Mouse (Mus musculus) heart, embryonic 12.5 days (tissue): ENCODE data around the gene Rps26. TPM values are rescaled to one million over a fixed set of nuclear protein-coding genes. Genes with fewer than 3 reads are reported as not detected.
A peak's percentile ranks its signal among the peaks of the same experiment; 100 is the strongest.
"Not testable (repeated sequence)": the region's sequence is repeated elsewhere in the genome, so short reads cannot be mapped to it uniquely, and the experiment has no call there.

Source experiments
- ATAC-seq: fragments of 200-750 bp; cut with Nextera tagmentation; 2 replicates; pipeline ENCODE4 v1.8.0; 2017; ENCODE audit warnings: moderate TSS enrichment, moderate library complexity; ENCODE audit not compliant: insufficient number of reproducible peaks, low FRiP score
- H3K27ac ChIP-seq: fragments of 300-500 bp; sonication (generic); 2 replicates; pipeline ENCODE4 v1.5.1; 2016; ENCODE audit warnings: mild to moderate bottlenecking, moderate library complexity; ENCODE audit not compliant: poor library complexity, severe bottlenecking
- H3K27me3 ChIP-seq: fragments of 300-500 bp; sonication (generic); replicated peaks from 2 replicates; pipeline ENCODE4 v1.6.1; 2016; ENCODE audit warnings: mild to moderate bottlenecking, moderate library complexity
- H3K36me3 ChIP-seq: fragments of 300-500 bp; sonication (generic); 2 replicates; pipeline ENCODE4 v1.6.1; 2016; ENCODE audit warnings: mild to moderate bottlenecking, moderate library complexity
- H3K4me1 ChIP-seq: fragments of 300-500 bp; sonication (generic); replicated peaks from 2 replicates; pipeline ENCODE4 v1.6.1; 2016; ENCODE audit warnings: mild to moderate bottlenecking
- H3K4me2 ChIP-seq: fragments of 300-500 bp; sonication (generic); 2 replicates; pipeline ENCODE4 v1.6.1; 2016; ENCODE audit warnings: mild to moderate bottlenecking, moderate library complexity
- H3K4me3 ChIP-seq: fragments of 300-500 bp; sonication (generic); 2 replicates; pipeline ENCODE4 v1.5.1; 2016; ENCODE audit warnings: mild to moderate bottlenecking
- H3K9ac ChIP-seq: fragments of 300-500 bp; sonication (generic); 2 replicates; pipeline ENCODE4 v1.6.1; 2016; ENCODE audit warnings: mild to moderate bottlenecking, moderate library complexity
- H3K9me3 ChIP-seq: fragments of 300-500 bp; sonication (generic); replicated peaks from 2 replicates; pipeline ENCODE4 v1.6.1; 2016; ENCODE audit warnings: mild to moderate bottlenecking, moderate library complexity
- WGBS: fragments of 180-500 bp; shearing (Covaris S2); methylation state at CpG from one replicate; pipeline ENCODE4 v1.1.7; 2016; 5-methylcytosine and 5-hydroxymethylcytosine counted together
- polyA plus RNA-seq: library from polyadenylated mRNA; unstranded; fragments of >200 nt; fragmentation: Nextera tagmentation; extraction: Ambion mirVana; gene quantifications from 2 replicates; pipeline ENCODE4 v1.2.1, GENCODE M21; 2016

Rps26 gene
- polyA plus RNA-seq, 1 experiment from 2014 or later = 432 TPM

GRCm38 (mm10) chr10:128622702-128623101, 3.8 kb downstream of the Rps26 start:
- Histone ChIP-seq H3K27me3 (no peaks in the 10 kb centered on the region), H3K4me3 (no peak overlapping the region), H3K27ac (no peak overlapping the region), H3K4me2 (no peak overlapping the region), H3K36me3 (peaks cover 29% of the 10 kb centered on the region), H3K9me3 (no peaks in the 10 kb centered on the region), H3K4me1 (peaks cover 8% of the 10 kb centered on the region), H3K9ac (no peak overlapping the region)
- 78% methylated on average over 4 of the region's 4 CpGs for WGBS
- ATAC-seq = no peak

- Histone ChIP-seq H3K4me1 (peaks cover 8% of the 10 kb centered on the region), H3K4me3 (no peak overlapping the region), H3K9me3 (no peaks in the 10 kb centered on the region), H3K36me3 (peaks cover 29% of the 10 kb centered on the region), H3K27ac (no peak overlapping the region), H3K9ac (no peak overlapping the region), H3K27me3 (no peaks in the 10 kb centered on the region), H3K4me2 (no peak overlapping the region)
- WGBS = 77% methylated on average over 3 of the region's 3 CpGs
- ATAC-seq = no peak
Measured at GRCm38 (mm10) chr10:128621986-128622520, 4.5 kb downstream of the Rps26 start.

- Histone ChIP-seq H3K27me3 (no peaks in the 10 kb centered on the region), H3K4me3 (no peak overlapping the region), H3K27ac (no peak overlapping the region), H3K4me2 (no peak overlapping the region), H3K4me1 (peaks cover 4% of the 10 kb centered on the region), H3K9me3 (no peaks in the 10 kb centered on the region), H3K9ac (no peak overlapping the region), H3K36me3 (peaks cover 26% of the 10 kb centered on the region)
- ATAC-seq = no peak
Measured at GRCm38 (mm10) chr10:128620241-128620640, 6.3 kb downstream of the Rps26 start.

- H3K36me3 ChIP-seq = peaks cover 16% of the 10 kb centered on the region
- not testable (repeated sequence) for H3K9me3 ChIP-seq, H3K9ac ChIP-seq, H3K4me2 ChIP-seq, H3K27ac ChIP-seq, H3K27me3 ChIP-seq, ATAC-seq, H3K4me3 ChIP-seq, H3K4me1 ChIP-seq
- WGBS = 78% methylated on average over 5 of the region's 5 CpGs
Measured at GRCm38 (mm10) chr10:128619148-128619547, 7.4 kb downstream of the Rps26 start.

- no peak overlapping the region for H3K9ac ChIP-seq
- no peak overlapping the region for H3K27ac ChIP-seq
- ATAC-seq = no peak
- no peaks in the 10 kb centered on the region for H3K9me3 ChIP-seq
- peaks cover 10% of the 10 kb centered on the region for H3K36me3 ChIP-seq
- no peak overlapping the region for H3K4me2 ChIP-seq
- no peaks in the 10 kb centered on the region for H3K4me1 ChIP-seq
- no peak overlapping the region for H3K4me3 ChIP-seq
- H3K27me3 ChIP-seq = no peaks in the 10 kb centered on the region
- WGBS = 76% methylated on average over 1 of the region's 1 CpGs
Measured at GRCm38 (mm10) chr10:128618570-128618969, 8.0 kb downstream of the Rps26 start.

GRCm38 (mm10) chr10:128615798-128616448, 10.6 kb downstream of the Rps26 start:
- 80% methylated on average over 7 of the region's 7 CpGs for WGBS
- H3K9me3 ChIP-seq, H3K4me3 ChIP-seq, H3K27ac ChIP-seq, H3K4me1 ChIP-seq, H3K4me2 ChIP-seq, H3K36me3 ChIP-seq, ATAC-seq, H3K27me3 ChIP-seq, H3K9ac ChIP-seq: not testable (repeated sequence)

- H3K4me3 ChIP-seq = no peak overlapping the region
- H3K4me2 ChIP-seq = no peak overlapping the region
- no peaks in the 10 kb centered on the region for H3K27me3 ChIP-seq
- 0 out of 2 replicates have a peak, but pooled peaks cover 6% of the 10 kb centered on the region for H3K4me1 ChIP-seq
- no peak for ATAC-seq
- H3K27ac ChIP-seq = no peak overlapping the region
- no peak overlapping the region for H3K9ac ChIP-seq
- H3K9me3 ChIP-seq = no peaks in the 10 kb centered on the region
- no peaks in the 10 kb centered on the region for H3K36me3 ChIP-seq
- 60% methylated on average over 3 of the region's 3 CpGs for WGBS
Measured at GRCm38 (mm10) chr10:128614934-128615333, 11.6 kb downstream of the Rps26 start.

GRCm38 (mm10) chr10:128613820-128614219, 12.7 kb downstream of the Rps26 start:
- WGBS = 52% methylated on average over 4 of the region's 4 CpGs
- H3K4me3 ChIP-seq, H3K27ac ChIP-seq, H3K4me1 ChIP-seq, H3K9me3 ChIP-seq, H3K4me2 ChIP-seq, H3K36me3 ChIP-seq, H3K9ac ChIP-seq, ATAC-seq, H3K27me3 ChIP-seq: not testable (repeated sequence)

GRCm38 (mm10) chr10:128613154-128613440, 13.4 kb downstream of the Rps26 start:
- Histone ChIP-seq H3K9ac (no peak overlapping the region), H3K27me3 (no peaks in the 10 kb centered on the region), H3K36me3 (no peaks in the 10 kb centered on the region), H3K4me1 (0 out of 2 replicates have a peak, but pooled peaks cover 6% of the 10 kb centered on the region), H3K4me3 (no peak overlapping the region), H3K9me3 (no peaks in the 10 kb centered on the region), H3K27ac (no peak overlapping the region), H3K4me2 (no peak overlapping the region)
- ATAC-seq = no peak
- WGBS = 40% methylated on average over 6 of the region's 6 CpGs

- H3K9me3 ChIP-seq = no peaks in the 10 kb centered on the region
- no peak overlapping the region; the same call in 1 of the 2 replicates for H3K4me2 ChIP-seq
- H3K4me3 ChIP-seq = no peak overlapping the region
- H3K9ac ChIP-seq = no peak overlapping the region
- ATAC-seq = 0 out of 2 replicates have a peak, but pooled peaks have one; percentile 25
- no peaks in the 10 kb centered on the region for H3K36me3 ChIP-seq
- 0 out of 2 replicates have a peak, but pooled peaks cover 6% of the 10 kb centered on the region for H3K4me1 ChIP-seq
- WGBS = 14% methylated on average over 16 of the region's 16 CpGs
- no peak overlapping the region for H3K27ac ChIP-seq
- no peaks in the 10 kb centered on the region for H3K27me3 ChIP-seq
Measured at GRCm38 (mm10) chr10:128612433-128613153, 14.0 kb downstream of the Rps26 start.

GRCm38 (mm10) chr10:128606483-128606882, 20.1 kb downstream of the Rps26 start:
- Histone ChIP-seq H3K27ac (no peak overlapping the region), H3K4me1 (peaks cover 11% of the 10 kb centered on the region), H3K4me3 (no peak overlapping the region), H3K9me3 (no peaks in the 10 kb centered on the region), H3K36me3 (no peaks in the 10 kb centered on the region), H3K4me2 (no peak overlapping the region), H3K9ac (no peak overlapping the region), H3K27me3 (no peaks in the 10 kb centered on the region)
- no peak for ATAC-seq
- WGBS = 38% methylated on average over 2 of the region's 2 CpGs
